Comparison of ENCODE assay signal across 12 mouse cellular contexts in genomic region chr3:102192621-102193020, GRCm38 (mm10). TPM values are rescaled to one million over a fixed set of nuclear protein-coding genes. Genes with fewer than 3 reads are reported as not detected.
DNase-seq lines count a peak whose midpoint lies in the region; ATAC-seq and TF ChIP-seq lines count a peak whose summit lies in the region.
"Had no signal": no experiment of that assay in that cellular context is flagged by ENCODE, and none has a peak within 500 bp of the region (broad histone marks: within the 10 kb centered on the region; RNA-seq: fewer than 3 reads in every experiment).

No protein-coding gene starts in this region.

- no peak for TF ChIP-seq POLR2A in lung, adult 2 months (IDR thresholded peaks at IDR 0.05; ENCODE audit: borderline replicate concordance, extremely low read depth, low read depth, low read length)

- TF ChIP-seq CTCF in lung, embryonic 14.5 days (IDR thresholded peaks at IDR 0.05; ENCODE audit: low read depth), result no peak
- no peak for TF ChIP-seq CTCF in lung, adult 2 months (IDR thresholded peaks at IDR 0.05; ENCODE audit: insufficient read depth, low read length)

- 56% methylated on average over 2 of the region's 2 CpGs for WGBS in lung, embryonic 14.5 days
- WGBS in lung, adult 2 months, result 42% methylated on average over 2 of the region's 2 CpGs
- WGBS in embryonic facial prominence, embryonic 13.5 days, result 73% methylated on average over 2 of the region's 2 CpGs
- 18% methylated on average over 2 of the region's 2 CpGs for WGBS in heart, embryonic 14.5 days

- ATAC-seq in lung, embryonic 14.5 days (ENCODE audit: insufficient read depth), result peak; percentile 33; the same call in 1 of the 2 replicates
- no peak for ATAC-seq in embryonic facial prominence, embryonic 13.5 days (ENCODE audit: insufficient number of reproducible peaks, insufficient read depth, low FRiP score, low TSS enrichment, low read depth)
- peak; percentile 68 for ATAC-seq in heart, embryonic 14.5 days (ENCODE audit: insufficient number of reproducible peaks, insufficient read depth, low FRiP score, low read depth)

- H3K4me1 ChIP-seq in lung, embryonic 14.5 days (ENCODE audit: insufficient read depth), result peaks cover 68% of the 10 kb centered on the region
- H3K4me1 ChIP-seq in lung, adult 2 months (ENCODE audit: control insufficient read depth, insufficient read depth, low read length), result peaks cover 15% of the 10 kb centered on the region
- peaks cover 68% of the 10 kb centered on the region for H3K4me1 ChIP-seq in embryonic facial prominence, embryonic 13.5 days
- peaks cover 47 to 77% of the 10 kb centered on the region in 2 experiments for H3K4me1 ChIP-seq in heart, embryonic 14.5 days (ENCODE audit: control insufficient read depth in 2 of 2, insufficient read depth in 2 of 2, low read length in 2 of 2)

- peaks cover 18% of the 10 kb centered on the region; the same call in 1 of the 2 replicates for H3K36me3 ChIP-seq in lung, embryonic 14.5 days (ENCODE audit: insufficient read depth)
- H3K36me3 ChIP-seq in embryonic facial prominence, embryonic 13.5 days, result peaks cover 19% of the 10 kb centered on the region
- H3K36me3 ChIP-seq in heart, embryonic 14.5 days (ENCODE audit: control insufficient read depth, insufficient read depth, low read length), result peaks cover 25% of the 10 kb centered on the region

- no peak overlapping the region for H3K9ac ChIP-seq in lung, embryonic 14.5 days
- H3K9ac ChIP-seq in embryonic facial prominence, embryonic 13.5 days, result no peak overlapping the region
- H3K9ac ChIP-seq in heart, embryonic 14.5 days (ENCODE audit: low read length), result no peak overlapping the region

- no peak overlapping the region for H3K4me3 ChIP-seq in lung, embryonic 14.5 days (ENCODE audit: low read depth, low read length)
- H3K4me3 ChIP-seq in lung, adult 2 months (replicated peaks; ENCODE audit: extremely low read depth, low read depth, low read length), result no peak overlapping the region
- no peak overlapping the region for H3K4me3 ChIP-seq in embryonic facial prominence, embryonic 13.5 days
- no peak overlapping the region for H3K4me3 ChIP-seq in heart, embryonic 14.5 days (ENCODE audit: control insufficient read depth in 1 of 2, insufficient read depth in 1 of 2, low read depth in 1 of 2, low read length in 2 of 2)
- H3K4me3 ChIP-seq: erythroblast, embryonic 14.5 days had no signal

- peak; percentile 55 for DNase-seq in lung, embryonic 14.5 days
- DNase-seq in lung, adult 2 months, result no peak
- DNase-seq in kidney, postnatal 36 days, result peak; percentile 44 to 64
- no peak for DNase-seq in thymus, postnatal 25 days
- no peak for DNase-seq in frontal cortex, postnatal 25 days (ENCODE audit: low spot score in 2 of 2)
- no peak for DNase-seq in yolk sac, embryonic 10.5 days (ENCODE audit: low spot score)
- DNase-seq: adrenal gland, adult 8-10 months; cerebellum, adult 18-20 months; right cerebral cortex, adult 18-20 months had no signal

- no peak overlapping the region for H3K27ac ChIP-seq in lung, embryonic 14.5 days (ENCODE audit: low read depth)
- H3K27ac ChIP-seq in embryonic facial prominence, embryonic 13.5 days, result 0 out of 2 replicates have a peak overlapping the region, but pooled peaks have one; percentile 85
- H3K27ac ChIP-seq in heart, embryonic 14.5 days (replicated peaks in 1 of 2; ENCODE audit: control insufficient read depth in 1 of 2, insufficient read depth in 1 of 2, low read depth in 2 of 2, low read length in 2 of 2), result peak overlapping the region; percentile 29 to 76; a peak in 3 of 4 replicates

- H3K4me2 ChIP-seq in lung, embryonic 14.5 days, result no peak overlapping the region
- no peak overlapping the region for H3K4me2 ChIP-seq in embryonic facial prominence, embryonic 13.5 days
- peak overlapping the region; percentile 54 for H3K4me2 ChIP-seq in heart, embryonic 14.5 days (ENCODE audit: low read length)

- no peaks in the 10 kb centered on the region for H3K27me3 ChIP-seq in lung, embryonic 14.5 days (ENCODE audit: insufficient read depth, low read length)
- peaks cover 10% of the 10 kb centered on the region; the same call in 1 of the 2 replicates for H3K27me3 ChIP-seq in embryonic facial prominence, embryonic 13.5 days
- H3K27me3 ChIP-seq in heart, embryonic 14.5 days (ENCODE audit: control insufficient read depth, insufficient read depth, low read length), result no peaks in the 10 kb centered on the region

- no peaks in the 10 kb centered on the region for H3K9me3 ChIP-seq in lung, embryonic 14.5 days (ENCODE audit: low read depth, low read length)
- no peaks in the 10 kb centered on the region for H3K9me3 ChIP-seq in embryonic facial prominence, embryonic 13.5 days
- no peaks in the 10 kb centered on the region for H3K9me3 ChIP-seq in heart, embryonic 14.5 days (ENCODE audit: control insufficient read depth, low read length)

RNA-seq across cellular contexts. Expression of gene Vangl1, which starts 11.9 kb away (rescaled TPM):
- 22.9 and 28.4 TPM in 2 replicates for polyA plus RNA-seq in lung, embryonic 14.5 days (2014; fragmentation: Nextera tagmentation; extraction: Ambion mirVana)
- 26.9 and 31.5 TPM in 2 replicates for polyA plus RNA-seq in lung, adult 2 months (2012; rRNA removed)
- 13.9 and 15.4 TPM in 2 replicates for polyA plus RNA-seq in embryonic facial prominence, embryonic 13.5 days (2015; fragmentation: Nextera tagmentation; extraction: Ambion mirVana)
- polyA plus RNA-seq in heart, embryonic 14.5 days (2014; fragmentation: Nextera tagmentation; extraction: Ambion mirVana), result 26.7 and 27.0 TPM in 2 replicates

Comparison
In these comparisons a context has a peak if more than half of its experiments do, and no peak if none do; other contexts are left out.
1. DNase-seq: peak in lung, embryonic 14.5 days (single experiment) and kidney, postnatal 36 days (2 of 2); none in lung, adult 2 months (single experiment), thymus, postnatal 25 days (single experiment), frontal cortex, postnatal 25 days (0 of 2) and yolk sac, embryonic 10.5 days (single experiment).